Mouse (Mus musculus) midbrain, embryonic 12.5 days (tissue): Measurements from ENCODE around the gene Med27. TPM values are rescaled to one million over a fixed set of nuclear protein-coding genes. Genes with fewer than 3 reads are reported as not detected.

Experiments used
- ATAC-seq: fragments of 200-750 bp; cut with Nextera tagmentation; 2 replicates; pipeline ENCODE4 v1.8.0; 2017; ENCODE audit warnings: low read depth, moderate TSS enrichment, moderate library complexity; ENCODE audit not compliant: low FRiP score
- H3K27ac ChIP-seq: fragments of 300-500 bp; sonication (generic); replicated peaks from 2 replicates; pipeline ENCODE4 v1.5.1; 2016; ENCODE audit warnings: mild to moderate bottlenecking
- H3K27me3 ChIP-seq: fragments of 300-500 bp; sonication (generic); 2 replicates; pipeline ENCODE4 v1.6.1; 2016; ENCODE audit warnings: mild to moderate bottlenecking
- H3K36me3 ChIP-seq: fragments of 300-500 bp; sonication (generic); 2 replicates; pipeline ENCODE4 v1.6.1; 2016
- H3K4me1 ChIP-seq: fragments of 300-500 bp; sonication (generic); 2 replicates; pipeline ENCODE4 v1.6.1; 2016
- H3K4me2 ChIP-seq: fragments of 300-500 bp; sonication (generic); replicated peaks from 2 replicates; pipeline ENCODE4 v1.6.1; 2016; ENCODE audit warnings: mild to moderate bottlenecking, moderate library complexity
- H3K4me3 ChIP-seq: fragments of 300-500 bp; sonication (generic); 2 replicates; pipeline ENCODE4 v1.5.1; 2016; ENCODE audit warnings: mild to moderate bottlenecking
- H3K9ac ChIP-seq: fragments of 300-500 bp; sonication (generic); replicated peaks from 2 replicates; pipeline ENCODE4 v1.6.1; 2016; ENCODE audit warnings: mild to moderate bottlenecking, moderate library complexity
- H3K9me3 ChIP-seq: fragments of 300-500 bp; sonication (generic); 2 replicates; pipeline ENCODE4 v1.6.1; 2016; ENCODE audit warnings: mild to moderate bottlenecking
- WGBS: fragments of 180-500 bp; shearing (Covaris S2); methylation state at CpG from one replicate; pipeline ENCODE4 v1.1.7; 2016; 5-methylcytosine and 5-hydroxymethylcytosine counted together
- polyA plus RNA-seq: library from polyadenylated mRNA; unstranded; fragments of >200 nt; fragmentation: Nextera tagmentation; extraction: Ambion mirVana; gene quantifications from 2 replicates; pipeline ENCODE4 v1.2.1, GENCODE M21; 2016

Med27 gene
- polyA plus RNA-seq, 1 experiment from 2014 or later = 72.3 TPM

- Histone ChIP-seq H3K27me3 (no peaks in the 10 kb centered on the region), H3K4me2 (no peak overlapping the region), H3K4me3 (no peak overlapping the region), H3K36me3 (no peaks in the 10 kb centered on the region), H3K27ac (no peak overlapping the region), H3K9ac (no peak overlapping the region), H3K9me3 (no peaks in the 10 kb centered on the region), H3K4me1 (peaks cover 20% of the 10 kb centered on the region; the same call in 1 of the 2 replicates)
- 88% methylated on average over 1 of the region's 1 CpGs for WGBS
- ATAC-seq = no peak
Observed at GRCm38 (mm10) chr2:29401868-29402267, 55.2 kb downstream of the Med27 start.

GRCm38 (mm10) chr2:29402550-29403076 is 56.0 kb downstream of the Med27 start:
- ATAC-seq = no peak
- no peak overlapping the region for H3K27ac ChIP-seq
- no peaks in the 10 kb centered on the region for H3K27me3 ChIP-seq
- H3K4me3 ChIP-seq = no peak overlapping the region
- no peaks in the 10 kb centered on the region for H3K36me3 ChIP-seq
- H3K4me2 ChIP-seq = no peak overlapping the region
- H3K4me1 ChIP-seq = peaks cover 19% of the 10 kb centered on the region; the same call in 1 of the 2 replicates
- no peaks in the 10 kb centered on the region for H3K9me3 ChIP-seq
- H3K9ac ChIP-seq = no peak overlapping the region
- WGBS = 80% methylated on average over 3 of the region's 3 CpGs

- no peak overlapping the region for H3K4me2 ChIP-seq
- H3K4me1 ChIP-seq = peaks cover 19% of the 10 kb centered on the region; the same call in 1 of the 2 replicates
- H3K4me3 ChIP-seq = no peak overlapping the region
- no peak for ATAC-seq
- H3K9me3 ChIP-seq = no peaks in the 10 kb centered on the region
- H3K27me3 ChIP-seq = no peaks in the 10 kb centered on the region
- H3K9ac ChIP-seq = no peak overlapping the region
- H3K27ac ChIP-seq = no peak overlapping the region
- H3K36me3 ChIP-seq = no peaks in the 10 kb centered on the region
- 63% methylated on average over 9 of the region's 9 CpGs for WGBS
Observed at GRCm38 (mm10) chr2:29403799-29404530, 57.3 kb downstream of the Med27 start.

- no peak for ATAC-seq
- no peaks in the 10 kb centered on the region for H3K9me3 ChIP-seq
- no peak overlapping the region for H3K4me2 ChIP-seq
- 90% methylated on average over 10 of the region's 10 CpGs for WGBS
- no peak overlapping the region for H3K4me3 ChIP-seq
- H3K9ac ChIP-seq = no peak overlapping the region
- peaks cover 19% of the 10 kb centered on the region; the same call in 1 of the 2 replicates for H3K4me1 ChIP-seq
- H3K36me3 ChIP-seq = no peaks in the 10 kb centered on the region
- H3K27me3 ChIP-seq = no peaks in the 10 kb centered on the region
- H3K27ac ChIP-seq = no peak overlapping the region
Observed at GRCm38 (mm10) chr2:29404931-29405330, 58.3 kb downstream of the Med27 start.

GRCm38 (mm10) chr2:29405848-29406247 is 59.2 kb downstream of the Med27 start:
- Histone ChIP-seq H3K36me3 (no peaks in the 10 kb centered on the region), H3K9ac (no peak overlapping the region), H3K9me3 (no peaks in the 10 kb centered on the region), H3K27ac (no peak overlapping the region), H3K4me2 (no peak overlapping the region), H3K4me1 (peaks cover 22% of the 10 kb centered on the region; the same call in 1 of the 2 replicates), H3K27me3 (no peaks in the 10 kb centered on the region), H3K4me3 (no peak overlapping the region)
- WGBS = 89% methylated on average over 2 of the region's 2 CpGs
- ATAC-seq = no peak

- Histone ChIP-seq H3K4me2 (no peak overlapping the region), H3K9ac (no peak overlapping the region), H3K27me3 (no peaks in the 10 kb centered on the region), H3K4me1 (peaks cover 23% of the 10 kb centered on the region; the same call in 1 of the 2 replicates), H3K27ac (peak overlapping the region; percentile 61), H3K9me3 (no peaks in the 10 kb centered on the region), H3K4me3 (no peak overlapping the region), H3K36me3 (no peaks in the 10 kb centered on the region)
- no peak for ATAC-seq
- WGBS = 73% methylated on average over 3 of the region's 3 CpGs
Observed at GRCm38 (mm10) chr2:29407350-29407749, 60.7 kb downstream of the Med27 start.

- WGBS = 86% methylated on average over 7 of the region's 7 CpGs
- H3K4me2 ChIP-seq = no peak overlapping the region
- H3K4me3 ChIP-seq = no peak overlapping the region
- H3K27me3 ChIP-seq = no peaks in the 10 kb centered on the region
- no peaks in the 10 kb centered on the region for H3K9me3 ChIP-seq
- H3K27ac ChIP-seq = peak overlapping the region; percentile 61
- no peak overlapping the region for H3K9ac ChIP-seq
- peaks cover 24% of the 10 kb centered on the region for H3K4me1 ChIP-seq
- H3K36me3 ChIP-seq = no peaks in the 10 kb centered on the region
- ATAC-seq = no peak
Observed at GRCm38 (mm10) chr2:29407764-29408163, 61.1 kb downstream of the Med27 start.

- Histone ChIP-seq H3K9me3 (no peaks in the 10 kb centered on the region), H3K36me3 (no peaks in the 10 kb centered on the region)
Observed at GRCm38 (mm10) chr2:29410884-29411283, 64.3 kb downstream of the Med27 start.

GRCm38 (mm10) chr2:29412458-29412857 is 65.8 kb downstream of the Med27 start:
- WGBS = 73% methylated on average over 3 of the region's 3 CpGs
- H3K9ac ChIP-seq = no peak overlapping the region
- H3K9me3 ChIP-seq = no peaks in the 10 kb centered on the region
- no peaks in the 10 kb centered on the region for H3K27me3 ChIP-seq
- H3K4me1 ChIP-seq = peaks cover 20% of the 10 kb centered on the region
- no peak overlapping the region for H3K27ac ChIP-seq
- no peak for ATAC-seq
- H3K36me3 ChIP-seq = no peaks in the 10 kb centered on the region
- no peak overlapping the region for H3K4me2 ChIP-seq
- H3K4me3 ChIP-seq = no peak overlapping the region

More at GRCm38 (mm10) chr2:29410884-29411283, 64.3 kb downstream of the Med27 start:
- Histone ChIP-seq H3K4me1 (peaks cover 21% of the 10 kb centered on the region), H3K4me3 (no peak overlapping the region), H3K4me2 (no peak overlapping the region), H3K27me3 (no peaks in the 10 kb centered on the region), H3K9ac (no peak overlapping the region), H3K27ac (no peak overlapping the region)
- 84% methylated on average over 7 of the region's 7 CpGs for WGBS
- ATAC-seq = no peak

- H3K27me3 ChIP-seq = no peaks in the 10 kb centered on the region
- no peak overlapping the region for H3K4me3 ChIP-seq
- ATAC-seq = no peak
- WGBS = 64% methylated on average over 13 of the region's 13 CpGs
- no peak overlapping the region for H3K27ac ChIP-seq
- no peaks in the 10 kb centered on the region for H3K36me3 ChIP-seq
- H3K4me2 ChIP-seq = no peak overlapping the region
- H3K9me3 ChIP-seq = no peaks in the 10 kb centered on the region
- no peak overlapping the region for H3K9ac ChIP-seq
- H3K4me1 ChIP-seq = peaks cover 23% of the 10 kb centered on the region
Observed at GRCm38 (mm10) chr2:29413259-29413993, 66.8 kb downstream of the Med27 start.

- Histone ChIP-seq H3K4me1 (peaks cover 36% of the 10 kb centered on the region), H3K4me3 (no peak overlapping the region), H3K9me3 (no peaks in the 10 kb centered on the region), H3K9ac (no peak overlapping the region), H3K36me3 (no peaks in the 10 kb centered on the region), H3K4me2 (no peak overlapping the region), H3K27ac (no peak overlapping the region), H3K27me3 (no peaks in the 10 kb centered on the region)
- 91% methylated on average over 7 of the region's 7 CpGs for WGBS
- ATAC-seq = no peak
Observed at GRCm38 (mm10) chr2:29414852-29415473, 68.3 kb downstream of the Med27 start.

- ATAC-seq = no peak
- H3K4me2 ChIP-seq = no peak overlapping the region
- no peaks in the 10 kb centered on the region for H3K36me3 ChIP-seq
- no peaks in the 10 kb centered on the region for H3K9me3 ChIP-seq
- no peak overlapping the region for H3K27ac ChIP-seq
- H3K4me1 ChIP-seq = peaks cover 51% of the 10 kb centered on the region
- no peak overlapping the region for H3K4me3 ChIP-seq
- WGBS = 68% methylated on average over 6 of the region's 6 CpGs
- H3K27me3 ChIP-seq = no peaks in the 10 kb centered on the region
- no peak overlapping the region for H3K9ac ChIP-seq
Observed at GRCm38 (mm10) chr2:29418498-29418897, 71.9 kb downstream of the Med27 start.
